Mouse (Mus musculus): ENCODE measurements around the gene Slc18a2.
A peak's percentile ranks its signal among the peaks of the same experiment; 100 is the strongest.

Gene Slc18a2

GRCm38 (mm10) chr19:59260718-59261442, at the start of gene Slc18a2:
Slc18a2 (plus strand) TSS chr19:59260896.
- no peak for DNase-seq

GRCm38 (mm10) chr19:59216891-59217290, 43.8 kb upstream of the Slc18a2 start:
- DNase-seq, result no peak

- no peak for DNase-seq
Observed at GRCm38 (mm10) chr19:59218991-59219390, 41.7 kb upstream of the Slc18a2 start, which contains the start of gene Kcnk18. Kcnk18 (plus strand) TSS chr19:59219214.

- DNase-seq, result no peak
Observed at GRCm38 (mm10) chr19:59221131-59221530, 39.6 kb upstream of the Slc18a2 start.

GRCm38 (mm10) chr19:59228376-59228775, 32.3 kb upstream of the Slc18a2 start:
- DNase-seq, result no peak

GRCm38 (mm10) chr19:59232786-59233185, 27.9 kb upstream of the Slc18a2 start:
- no peak for DNase-seq

GRCm38 (mm10) chr19:59235001-59235400, 25.7 kb upstream of the Slc18a2 start:
- no peak for DNase-seq

- no peak for DNase-seq
Observed at GRCm38 (mm10) chr19:59236046-59236445, 24.6 kb upstream of the Slc18a2 start.

- no peak for DNase-seq
Observed at GRCm38 (mm10) chr19:59238630-59239029, 22.1 kb upstream of the Slc18a2 start.

GRCm38 (mm10) chr19:59239124-59239817, 21.4 kb upstream of the Slc18a2 start:
- DNase-seq, result peak; percentile 84 to 91

GRCm38 (mm10) chr19:59241987-59242386, 18.7 kb upstream of the Slc18a2 start:
- DNase-seq, result no peak

- no peak for DNase-seq
Observed at GRCm38 (mm10) chr19:59243057-59243456, 17.6 kb upstream of the Slc18a2 start.

- no peak for DNase-seq
Observed at GRCm38 (mm10) chr19:59248144-59248543, 12.6 kb upstream of the Slc18a2 start.

- DNase-seq, result no peak
Observed at GRCm38 (mm10) chr19:59248553-59249286, 12.0 kb upstream of the Slc18a2 start.

GRCm38 (mm10) chr19:59252651-59253050, 8.0 kb upstream of the Slc18a2 start:
- DNase-seq, result no peak

- DNase-seq, result no peak
Observed at GRCm38 (mm10) chr19:59259633-59260032, 1.1 kb upstream of the Slc18a2 start.

- DNase-seq, result no peak
Observed at GRCm38 (mm10) chr19:59261604-59262003, 908 bp downstream of the Slc18a2 start.

- no peak for DNase-seq
Observed at GRCm38 (mm10) chr19:59263171-59263570, 2.5 kb downstream of the Slc18a2 start.

- DNase-seq, result no peak
Observed at GRCm38 (mm10) chr19:59264838-59265532, 4.3 kb downstream of the Slc18a2 start.

- no peak for DNase-seq
Observed at GRCm38 (mm10) chr19:59265907-59266306, 5.2 kb downstream of the Slc18a2 start.

GRCm38 (mm10) chr19:59267417-59267963, 6.8 kb downstream of the Slc18a2 start:
- no peak for DNase-seq

GRCm38 (mm10) chr19:59273190-59273589, 12.5 kb downstream of the Slc18a2 start:
- no peak for DNase-seq

GRCm38 (mm10) chr19:59276354-59276753, 15.7 kb downstream of the Slc18a2 start:
- no peak for DNase-seq
